Mouse (Mus musculus) brown adipose tissue, adult 24 weeks (tissue): ENCODE results near the gene Kcnip1. TPM values are rescaled to one million over a fixed set of nuclear protein-coding genes. Genes with fewer than 3 reads are reported as not detected.

ENCODE experiments used
- H3K27ac ChIP-seq: fragments of 200-500 bp; replicated peaks from 2 replicates; pipeline ENCODE4 v1.5.1; 2012; ENCODE audit warnings: low read depth, mild to moderate bottlenecking, low read length
- H3K4me1 ChIP-seq: fragments of 200-500 bp; 2 replicates; pipeline ENCODE4 v1.6.1; 2012; ENCODE audit warnings: low read length, mixed read lengths; ENCODE audit not compliant: control insufficient read depth, insufficient read depth, insufficient read length
- H3K4me3 ChIP-seq: fragments of 200-500 bp; 2 replicates; pipeline ENCODE4 v1.5.1; 2012; ENCODE audit warnings: low read depth, mild to moderate bottlenecking, low read length, moderate library complexity; ENCODE audit not compliant: insufficient read depth
- polyA plus RNA-seq: library from polyadenylated mRNA; stranded (reverse); fragments of >200 nt; gene quantifications from 2 replicates; pipeline ENCODE4 v1.2.4, GENCODE M21; 2012; ENCODE audit not compliant: missing spikeins, insufficient read depth, insufficient read length

Gene Kcnip1
- polyA plus RNA-seq = not detected in 2 replicates

GRCm38 (mm10) chr11:33992938-33993337 lies at the start of gene Kcnip1:
Gene Kcnip1 (minus strand): TSS chr11:33993152.
- Histone ChIP-seq H3K4me3 (no peak within 1 kb of the TSS), H3K4me1 (no peaks in the 10 kb centered on the region), H3K27ac (no peak within 1 kb of the TSS)

GRCm38 (mm10) chr11:34040061-34040460 lies 47.1 kb upstream of the Kcnip1 start:
- Histone ChIP-seq H3K27ac (no peak overlapping the region), H3K4me3 (no peak overlapping the region), H3K4me1 (no peaks in the 10 kb centered on the region)

- Histone ChIP-seq H3K27ac (no peak overlapping the region), H3K4me3 (no peak overlapping the region), H3K4me1 (no peaks in the 10 kb centered on the region)
Measured at GRCm38 (mm10) chr11:34035909-34036658, 43.1 kb upstream of the Kcnip1 start.

GRCm38 (mm10) chr11:34034794-34035193 lies 41.8 kb upstream of the Kcnip1 start:
- Histone ChIP-seq H3K4me3 (no peak overlapping the region), H3K4me1 (no peaks in the 10 kb centered on the region), H3K27ac (no peak overlapping the region)

GRCm38 (mm10) chr11:34034008-34034505 lies 41.1 kb upstream of the Kcnip1 start:
- no peak overlapping the region for H3K27ac ChIP-seq
- H3K4me1 ChIP-seq = no peaks in the 10 kb centered on the region
- no peak overlapping the region for H3K4me3 ChIP-seq

- peak overlapping the region; percentile 39; the same call in 1 of the 2 replicates for H3K27ac ChIP-seq
- no peak overlapping the region for H3K4me3 ChIP-seq
- no peaks in the 10 kb centered on the region for H3K4me1 ChIP-seq
Measured at GRCm38 (mm10) chr11:34031015-34031805, 38.3 kb upstream of the Kcnip1 start.

GRCm38 (mm10) chr11:34029658-34030057 lies 36.7 kb upstream of the Kcnip1 start:
- no peak overlapping the region for H3K27ac ChIP-seq
- H3K4me1 ChIP-seq = no peaks in the 10 kb centered on the region

GRCm38 (mm10) chr11:34025091-34025490 lies 32.1 kb upstream of the Kcnip1 start:
- Histone ChIP-seq H3K4me1 (no peaks in the 10 kb centered on the region), H3K27ac (no peak overlapping the region), H3K4me3 (no peak overlapping the region)

More at GRCm38 (mm10) chr11:34029658-34030057, 36.7 kb upstream of the Kcnip1 start:
- no peak overlapping the region for H3K4me3 ChIP-seq

GRCm38 (mm10) chr11:34012007-34012652 lies 19.2 kb upstream of the Kcnip1 start:
- H3K4me3 ChIP-seq = no peak overlapping the region
- H3K4me1 ChIP-seq = peaks cover 6% of the 10 kb centered on the region; the same call in 1 of the 2 replicates
- no peak overlapping the region for H3K27ac ChIP-seq

- Histone ChIP-seq H3K4me1 (peaks cover 6% of the 10 kb centered on the region; the same call in 1 of the 2 replicates), H3K27ac (no peak overlapping the region), H3K4me3 (no peak overlapping the region)
Measured at GRCm38 (mm10) chr11:34010859-34011172, 17.9 kb upstream of the Kcnip1 start.

GRCm38 (mm10) chr11:34010133-34010858 lies 17.3 kb upstream of the Kcnip1 start:
- Histone ChIP-seq H3K4me1 (peaks cover 6% of the 10 kb centered on the region; the same call in 1 of the 2 replicates), H3K27ac (no peak overlapping the region; the same call in 1 of the 2 replicates), H3K4me3 (no peak overlapping the region)

GRCm38 (mm10) chr11:34009316-34010087 lies 16.6 kb upstream of the Kcnip1 start:
- no peak overlapping the region for H3K4me3 ChIP-seq
- H3K27ac ChIP-seq = no peak overlapping the region; the same call in 1 of the 2 replicates
- peaks cover 6% of the 10 kb centered on the region; the same call in 1 of the 2 replicates for H3K4me1 ChIP-seq

GRCm38 (mm10) chr11:34008702-34009101 lies 15.8 kb upstream of the Kcnip1 start:
- Histone ChIP-seq H3K4me3 (no peak overlapping the region), H3K4me1 (peaks cover 6% of the 10 kb centered on the region; the same call in 1 of the 2 replicates), H3K27ac (no peak overlapping the region)

- no peak overlapping the region for H3K4me3 ChIP-seq
- H3K4me1 ChIP-seq = peaks cover 6% of the 10 kb centered on the region; the same call in 1 of the 2 replicates
- peak overlapping the region; percentile 31; the same call in 1 of the 2 replicates for H3K27ac ChIP-seq
Measured at GRCm38 (mm10) chr11:34008214-34008613, 15.3 kb upstream of the Kcnip1 start.
